Mouse (Mus musculus) erythroblast, adult 5-6 weeks (primary cell): ENCODE results near the gene Zfp563. TPM values are rescaled to one million over a fixed set of nuclear protein-coding genes. Genes with fewer than 3 reads are reported as not detected.

Source experiments
- ATAC-seq: replicated peaks from 2 replicates; pipeline ENCODE4 v1.8.0; 2016; ENCODE audit warnings: moderate number of reproducible peaks, mild to moderate bottlenecking, moderate TSS enrichment, inconsistent platforms; ENCODE audit not compliant: poor library complexity, low FRiP score, severe bottlenecking
- total RNA-seq, 2 experiments: library from RNA; stranded (forward) in 1 of 2; stranded (reverse) in 1 of 2; fragments of 150-400 nt in 1 of 2; fragments of 200-764, 138-1000 nt in 1 of 2; gene quantifications; 2 replicates each; pipeline versions ENCODE4 v1.2.3 to v1.2.4; 2015 to 2017; ENCODE audit warnings: low replicate concordance in 2 of 2

Zfp563 gene
- total RNA-seq (2015; ENCODE audit: low replicate concordance) (0.21 TPM in 1 of 2 replicates, not detected in the other), total RNA-seq (2017; ENCODE audit: low replicate concordance) (0.42 and 0.60 TPM in 2 replicates)

DNA sequence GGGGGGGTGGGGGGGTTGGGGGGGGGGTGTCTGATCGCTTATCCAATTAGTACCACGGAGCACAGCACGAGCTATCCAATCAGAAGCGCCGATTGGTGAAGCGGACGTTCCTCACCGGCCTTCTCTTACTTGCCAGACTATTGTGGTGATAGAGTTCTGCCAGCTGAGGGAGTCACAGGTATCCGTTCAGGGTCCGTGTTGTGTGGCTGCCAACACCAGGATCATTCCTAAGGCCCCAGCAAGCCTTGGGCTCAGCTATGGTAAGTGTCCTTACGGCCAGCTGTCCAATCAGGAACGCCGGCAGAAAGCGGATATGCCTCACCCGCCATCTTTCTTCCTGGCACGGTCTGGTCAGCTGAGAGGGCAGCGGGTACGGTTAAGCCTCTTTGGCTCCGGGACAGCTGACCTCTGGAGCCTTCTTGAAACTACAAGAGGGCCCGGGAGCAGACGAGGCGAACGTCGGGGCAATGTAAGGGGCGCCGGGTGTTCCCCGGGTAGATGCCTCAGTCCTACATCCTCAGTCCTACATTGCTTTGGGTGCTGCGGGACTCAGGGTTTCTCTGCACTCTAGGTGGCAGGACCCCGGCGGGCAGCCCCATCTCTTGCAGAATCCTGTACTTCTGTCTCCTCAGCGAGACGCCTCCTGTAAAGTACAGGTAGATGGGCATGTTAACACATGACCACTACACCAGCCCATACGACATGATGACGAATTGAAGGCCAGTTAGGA is at the start of gene Zfp563:
Gene Zfp563, plus strand, starts transcription at position 91 of the 730 bp plus-strand sequence.
- ATAC-seq: peak; percentile 91

DNA sequence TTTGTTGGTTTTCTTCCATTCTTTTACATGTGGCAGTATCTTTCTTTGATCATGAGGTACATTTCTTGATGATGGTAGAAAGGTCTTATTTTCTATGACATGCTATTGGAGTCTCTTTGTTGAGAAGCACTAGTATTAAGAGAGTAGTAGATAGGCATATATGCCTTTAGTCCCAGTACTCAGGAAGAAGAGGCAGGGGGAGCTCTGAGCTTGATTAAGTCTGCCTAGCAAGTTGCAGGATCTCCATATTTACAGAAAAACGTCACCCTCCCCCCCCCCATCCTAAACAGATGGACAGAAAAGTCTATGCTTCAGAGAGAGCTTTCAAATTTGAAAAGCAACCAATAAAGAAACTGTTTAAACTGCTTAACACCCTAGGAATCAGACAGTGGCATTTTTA is 30.3 kb upstream of the Zfp563 start:
- ATAC-seq: no peak

DNA sequence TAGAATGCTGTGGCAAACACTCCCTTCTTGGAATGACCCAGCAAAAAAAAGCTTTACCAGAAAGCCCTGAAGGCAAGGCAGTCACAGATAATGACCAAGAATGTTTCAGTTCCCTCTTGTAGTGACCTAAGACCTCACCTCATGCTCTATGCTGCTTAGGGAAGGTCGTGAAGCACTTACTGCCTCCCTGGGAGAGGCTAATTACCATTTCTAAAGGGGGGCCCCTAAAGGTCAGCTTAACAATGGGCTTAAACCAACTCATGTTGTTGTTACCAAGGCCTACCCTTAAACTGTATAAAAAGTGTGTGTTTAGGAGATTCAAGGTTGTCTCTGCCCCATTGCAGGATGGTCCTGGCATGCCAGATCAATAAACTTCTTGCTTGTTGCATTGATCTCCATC is 26.1 kb upstream of the Zfp563 start:
- no peak for ATAC-seq

DNA sequence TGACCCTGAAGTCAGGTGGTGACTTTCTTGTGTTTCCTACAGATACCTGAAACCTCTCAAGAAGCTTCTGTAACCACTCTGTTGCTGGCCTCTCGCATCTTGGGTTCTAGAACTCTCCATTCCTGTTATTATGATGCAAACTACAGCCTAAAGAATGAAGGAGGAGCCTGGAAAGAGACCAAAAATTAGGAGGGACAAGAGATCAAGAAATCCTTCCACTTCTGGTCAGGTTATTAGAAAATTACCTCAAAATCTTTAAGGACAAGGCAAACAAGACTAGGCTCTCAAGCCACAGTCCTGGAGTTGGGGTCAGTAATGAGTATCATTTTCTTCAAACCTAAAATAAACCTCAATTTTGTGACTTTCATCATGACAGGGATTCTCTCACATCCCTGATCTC is 21.2 kb upstream of the Zfp563 start, which contains the start of gene 4921501E09Rik:
Gene 4921501E09Rik, minus strand, starts transcription at position 101 of the 400 bp plus-strand sequence.
- no peak for ATAC-seq

DNA sequence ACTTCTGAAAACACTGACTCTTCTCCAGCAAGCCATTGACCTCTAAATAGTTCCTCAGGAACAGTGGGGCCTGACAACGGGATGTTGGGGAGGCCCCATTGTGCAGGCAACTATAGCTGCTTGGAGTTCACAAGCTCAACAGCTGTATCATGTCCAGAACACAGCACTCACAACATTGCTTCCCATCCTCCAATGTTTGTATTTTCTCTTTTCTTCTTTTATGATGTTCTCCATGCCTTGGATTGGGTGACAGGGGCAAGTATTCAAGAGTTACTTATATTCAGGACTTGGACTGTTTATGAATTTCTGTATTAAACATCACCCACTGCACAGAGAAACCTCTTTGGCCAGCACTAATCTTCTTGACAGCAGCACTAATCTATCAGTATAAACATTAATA is 2.5 kb downstream of the Zfp563 start:
- ATAC-seq: no peak

DNA sequence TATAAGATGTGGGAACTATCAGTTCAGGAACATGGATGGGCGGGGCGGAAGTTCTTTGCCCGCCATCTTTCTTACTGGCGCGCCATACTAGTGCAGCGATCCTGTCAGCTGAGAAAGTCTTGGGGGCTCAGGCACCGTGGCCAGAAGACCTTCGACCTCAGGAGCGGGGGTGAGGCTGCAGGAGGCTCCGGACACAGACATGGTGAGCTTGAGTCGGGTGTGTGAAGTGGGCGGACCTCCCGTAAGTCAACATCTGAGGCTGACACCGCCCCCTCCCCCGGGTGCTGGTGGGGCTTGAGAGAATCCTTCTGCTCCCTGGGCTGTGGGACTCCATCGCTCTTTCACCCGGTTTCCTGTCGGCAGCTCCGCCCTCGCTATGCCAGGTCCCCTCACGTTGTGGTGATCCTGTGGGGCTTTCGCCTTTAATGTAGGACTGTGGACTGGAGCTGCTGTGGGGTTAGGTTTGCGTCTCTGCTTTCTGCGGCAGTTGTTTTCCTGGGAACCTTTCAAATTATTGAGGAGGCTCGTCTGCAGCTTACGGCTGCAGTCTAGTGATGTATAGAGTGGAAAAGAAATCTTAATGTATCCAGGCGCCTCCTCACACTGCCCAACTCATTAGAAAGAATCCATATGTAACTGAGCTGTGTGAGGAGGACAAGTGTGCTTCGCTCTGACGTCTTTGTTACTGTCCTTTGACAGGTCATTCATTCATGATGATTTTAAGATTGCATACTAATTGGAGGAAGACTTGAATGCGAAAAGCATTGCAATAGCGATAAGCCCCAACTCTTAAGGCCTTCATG is 3.5 kb downstream of the Zfp563 start:
- peak; percentile 43; the same call in 1 of the 2 replicates for ATAC-seq

DNA sequence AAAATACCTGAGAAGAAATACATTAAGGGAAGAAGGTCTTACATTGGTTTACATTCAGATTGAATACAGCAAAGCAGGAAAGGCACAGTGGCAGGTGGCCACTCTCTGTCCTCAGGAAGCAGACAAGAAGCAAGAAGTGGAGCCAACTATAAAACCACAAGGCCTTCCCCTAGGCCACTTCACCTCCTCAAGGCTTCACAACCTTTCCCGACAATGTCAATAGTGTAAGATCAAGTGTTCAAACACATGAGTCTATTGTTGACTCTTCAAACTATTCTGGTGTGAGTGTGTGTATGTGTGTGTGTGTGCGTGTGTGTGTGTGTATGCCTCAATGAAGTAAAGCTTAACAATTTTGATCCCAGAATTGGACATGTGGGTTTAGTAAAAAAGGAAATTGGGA is 8.3 kb downstream of the Zfp563 start:
- ATAC-seq: no peak

DNA sequence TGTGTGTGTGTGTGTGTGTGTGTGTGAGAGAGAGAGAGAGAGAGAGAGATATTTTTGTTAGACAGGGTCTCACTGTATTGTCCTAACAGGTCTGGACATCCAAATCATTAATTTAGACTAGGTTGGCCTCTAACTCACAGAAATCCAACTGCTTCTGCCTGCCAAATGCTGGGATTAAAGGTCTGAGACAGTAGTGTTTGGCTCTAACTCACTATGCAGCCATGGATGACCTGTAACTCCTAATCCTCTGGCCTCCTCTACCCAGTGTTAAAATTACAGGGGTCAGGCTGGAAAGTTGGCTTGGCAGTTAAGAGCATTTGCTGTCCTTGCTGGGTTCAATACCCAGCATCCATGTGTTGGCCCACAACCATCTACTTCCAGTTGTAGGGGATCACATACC is 35.4 kb downstream of the Zfp563 start:
- no peak for ATAC-seq

DNA sequence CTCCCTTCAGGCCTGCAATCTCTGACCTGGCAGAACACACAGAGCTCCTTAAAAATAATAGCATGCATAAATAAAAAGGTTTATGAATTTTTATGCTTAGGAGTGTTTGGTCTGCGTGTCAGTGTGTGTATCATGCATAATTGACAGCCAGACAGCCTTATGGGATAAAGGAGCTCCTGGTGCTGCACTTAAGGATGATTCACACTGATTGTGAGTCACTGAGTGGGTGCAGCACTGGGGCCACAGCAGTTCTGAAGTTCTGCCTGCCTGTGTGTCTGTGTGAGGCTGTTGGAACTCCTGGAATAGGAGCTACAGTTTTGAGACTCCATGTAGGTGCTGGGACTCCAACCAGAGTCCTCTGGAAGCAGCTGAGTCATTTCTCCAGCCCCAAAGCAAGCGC is 37.1 kb downstream of the Zfp563 start:
- no peak for ATAC-seq

DNA sequence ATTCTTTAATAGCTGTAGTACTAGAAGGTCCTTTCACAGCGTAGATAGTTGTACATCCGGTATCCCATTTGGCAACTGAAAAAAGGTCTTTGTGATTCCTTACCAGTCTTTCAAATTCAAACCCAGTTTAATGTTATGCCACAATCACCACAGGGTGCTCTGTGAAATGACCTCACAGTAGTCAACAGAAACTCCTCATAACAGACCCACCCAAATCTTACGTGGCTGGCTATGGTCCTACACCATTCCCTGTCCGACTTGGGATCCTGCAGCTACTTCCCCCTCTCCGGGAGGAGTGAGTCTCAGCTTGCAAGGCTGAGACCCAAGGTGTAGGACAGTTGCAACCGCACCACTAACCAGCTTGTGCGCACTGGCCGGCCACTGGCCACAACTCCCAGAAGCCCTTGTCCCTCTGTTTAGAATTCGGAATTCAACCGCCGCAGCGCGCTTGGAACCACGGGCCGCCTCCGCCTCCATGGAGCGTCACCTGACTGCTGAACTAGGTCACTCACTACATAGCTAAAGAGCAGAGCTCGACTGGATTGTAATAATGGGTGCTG is 50.2 kb downstream of the Zfp563 start, which contains the start of gene Morc2b:
Gene Morc2b, minus strand, starts transcription at position 423 of the 560 bp plus-strand sequence.
- no peak for ATAC-seq

Other genes starting within 250 kb of the Zfp563 start
- gene Zfp870, start 197.7 kb upstream of the Zfp563 start, total RNA-seq (2015; ENCODE audit: low replicate concordance): 1.3 TPM in 1 of 2 replicates, not detected in the other
- 0.17 and 1.1 TPM in 2 replicates for gene Zfp870, start 197.7 kb upstream of the Zfp563 start, total RNA-seq (2017; ENCODE audit: low replicate concordance)
- not detected in 2 replicates for gene Cyp4f14, start 172.0 kb upstream of the Zfp563 start, total RNA-seq (2015; ENCODE audit: low replicate concordance)
- gene Cyp4f14, start 172.0 kb upstream of the Zfp563 start, total RNA-seq (2017; ENCODE audit: low replicate concordance): not detected in 2 replicates
- gene Cyp4f13, start 141.9 kb upstream of the Zfp563 start, total RNA-seq (2015; ENCODE audit: low replicate concordance): 1.3 and 4.0 TPM in 2 replicates
- 0.70 and 2.3 TPM in 2 replicates for gene Cyp4f13, start 141.9 kb upstream of the Zfp563 start, total RNA-seq (2017; ENCODE audit: low replicate concordance)
- 2.5 and 4.8 TPM in 2 replicates for gene Zfp472, start 123.5 kb upstream of the Zfp563 start, total RNA-seq (2015; ENCODE audit: low replicate concordance)
- 3.7 and 3.8 TPM in 2 replicates for gene Zfp472, start 123.5 kb upstream of the Zfp563 start, total RNA-seq (2017; ENCODE audit: low replicate concordance)
- gene Zfp952, start 96.2 kb upstream of the Zfp563 start, total RNA-seq (2015; ENCODE audit: low replicate concordance): 2.5 TPM in 1 of 2 replicates, not detected in the other
- gene Zfp952, start 96.2 kb upstream of the Zfp563 start, total RNA-seq (2017; ENCODE audit: low replicate concordance): 1.7 and 3.8 TPM in 2 replicates
- 3.5 and 3.6 TPM in 2 replicates for gene Zfp763, start 55.9 kb upstream of the Zfp563 start, total RNA-seq (2015; ENCODE audit: low replicate concordance)
- gene Zfp763, start 55.9 kb upstream of the Zfp563 start, total RNA-seq (2017; ENCODE audit: low replicate concordance): 2.6 and 4.2 TPM in 2 replicates
- gene 4921501E09Rik, start 21.3 kb upstream of the Zfp563 start, total RNA-seq (2015; ENCODE audit: low replicate concordance): not detected in 2 replicates
- gene 4921501E09Rik, start 21.3 kb upstream of the Zfp563 start, total RNA-seq (2017; ENCODE audit: low replicate concordance): not detected in 2 replicates
- not detected in 2 replicates for gene Morc2b, start 50.4 kb downstream of the Zfp563 start, total RNA-seq (2015; ENCODE audit: low replicate concordance)
- not detected in 2 replicates for gene Morc2b, start 50.4 kb downstream of the Zfp563 start, total RNA-seq (2017; ENCODE audit: low replicate concordance)
- not detected in 2 replicates for gene Olfr55, start 79.1 kb downstream of the Zfp563 start, total RNA-seq (2015; ENCODE audit: low replicate concordance)
- gene Olfr55, start 79.1 kb downstream of the Zfp563 start, total RNA-seq (2017; ENCODE audit: low replicate concordance): not detected in 2 replicates
- gene Olfr239, start 102.0 kb downstream of the Zfp563 start, total RNA-seq (2015; ENCODE audit: low replicate concordance): not detected in 2 replicates
- not detected in 2 replicates for gene Olfr239, start 102.0 kb downstream of the Zfp563 start, total RNA-seq (2017; ENCODE audit: low replicate concordance)
- not detected in 2 replicates for gene Olfr1564, start 132.4 kb downstream of the Zfp563 start, total RNA-seq (2015; ENCODE audit: low replicate concordance)
- not detected in 2 replicates for gene Olfr1564, start 132.4 kb downstream of the Zfp563 start, total RNA-seq (2017; ENCODE audit: low replicate concordance)
- 1.2 and 4.6 TPM in 2 replicates for gene Zfp955a, start 165.8 kb downstream of the Zfp563 start, total RNA-seq (2015; ENCODE audit: low replicate concordance)
- gene Zfp955a, start 165.8 kb downstream of the Zfp563 start, total RNA-seq (2017; ENCODE audit: low replicate concordance): 2.4 and 4.6 TPM in 2 replicates
- not detected in 2 replicates for gene Olfr63, start 175.4 kb downstream of the Zfp563 start, total RNA-seq (2015; ENCODE audit: low replicate concordance)
- not detected in 2 replicates for gene Olfr63, start 175.4 kb downstream of the Zfp563 start, total RNA-seq (2017; ENCODE audit: low replicate concordance)
- gene Zfp955b, start 200.2 kb downstream of the Zfp563 start, total RNA-seq (2015; ENCODE audit: low replicate concordance): 0.38 and 0.42 TPM in 2 replicates
- 0.60 and 2.6 TPM in 2 replicates for gene Zfp955b, start 200.2 kb downstream of the Zfp563 start, total RNA-seq (2017; ENCODE audit: low replicate concordance)